Mouse (Mus musculus): ENCODE results near the gene Zdhhc6.
A peak's percentile ranks its signal among the peaks of the same experiment; 100 is the strongest.

Zdhhc6 gene

DNA sequence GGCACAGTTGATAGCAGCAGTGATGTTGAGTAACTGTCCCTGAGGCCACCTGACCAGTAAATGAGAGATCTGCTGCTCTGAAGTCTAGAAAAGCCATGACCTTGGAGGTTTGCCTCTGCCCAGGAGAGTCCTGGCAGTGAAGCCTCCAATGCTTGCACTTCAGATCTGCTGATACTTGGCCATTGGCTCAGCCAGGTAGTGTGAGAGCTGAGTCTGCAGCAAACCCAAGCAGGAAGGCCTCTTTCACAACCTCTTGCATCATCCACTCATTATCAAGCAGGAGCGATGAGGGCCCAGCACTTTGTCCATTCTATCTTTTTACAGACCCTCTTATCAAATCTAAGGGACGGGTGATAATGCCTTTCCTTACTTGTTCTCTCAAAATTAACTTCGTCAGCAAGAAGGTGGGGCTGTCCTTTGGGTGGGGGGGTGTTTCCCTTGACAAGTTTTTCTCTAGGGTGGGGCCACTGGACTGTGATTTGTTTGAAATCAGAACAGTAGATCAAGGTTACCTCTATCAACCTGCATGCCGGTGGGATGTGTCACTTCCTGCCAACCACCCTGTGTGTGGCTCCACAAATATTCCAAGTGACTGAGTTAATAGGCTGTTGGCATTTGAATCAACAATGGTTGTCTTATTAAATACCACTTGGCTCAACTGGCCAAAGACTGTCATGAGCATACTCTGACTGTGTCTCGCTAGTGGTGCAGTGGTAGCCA is 58.0 kb downstream of the Zdhhc6 start:
- DNase-seq (ENCODE audit: low spot score in 2 of 2), result no peak

DNA sequence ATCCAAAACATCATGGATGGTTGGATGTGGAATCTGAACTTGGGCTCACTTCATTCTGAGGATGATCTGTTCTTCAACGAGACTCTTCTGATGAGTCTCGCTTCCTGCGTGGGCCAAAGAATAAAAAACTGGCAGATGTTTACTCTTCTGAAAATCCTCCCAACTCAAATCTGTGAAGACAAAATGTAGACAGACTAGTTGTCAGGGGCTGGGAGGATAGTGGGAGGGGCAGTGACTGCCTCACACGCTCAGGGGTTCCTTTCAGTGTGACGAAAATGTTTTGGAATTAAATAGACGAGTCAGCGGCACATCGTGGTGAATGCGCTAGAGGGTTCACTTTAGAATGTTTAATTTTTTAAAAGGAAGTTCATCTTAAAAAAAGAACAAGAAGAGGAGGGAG is 59.7 kb downstream of the Zdhhc6 start:
- DNase-seq (ENCODE audit: low spot score in 2 of 2), result no peak

DNA sequence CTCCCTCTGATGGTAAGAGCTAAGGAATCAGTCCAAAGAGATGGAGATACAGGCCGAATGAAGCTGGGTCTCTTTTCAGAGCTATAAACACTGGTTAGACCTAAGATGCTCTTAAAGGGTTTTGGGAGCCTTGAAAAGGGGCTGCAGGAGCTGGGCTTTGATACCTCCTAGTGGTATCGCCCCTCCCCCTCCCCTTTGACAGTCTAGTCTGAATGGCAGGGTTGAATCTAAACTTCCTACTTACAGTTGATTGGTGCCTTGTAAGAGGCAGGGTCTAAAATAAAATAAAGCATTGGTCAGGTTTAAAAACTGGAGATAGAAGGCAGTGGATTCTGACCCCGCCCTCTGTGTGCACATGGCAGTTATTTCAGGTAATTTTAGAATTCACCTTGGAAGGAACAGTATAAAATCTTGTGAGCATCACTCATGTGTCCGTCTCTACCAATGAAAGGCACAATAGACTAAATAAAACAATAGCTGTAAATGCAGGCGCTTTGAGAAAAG is 61.3 kb downstream of the Zdhhc6 start:
- no peak for DNase-seq (ENCODE audit: low spot score in 2 of 2)

DNA sequence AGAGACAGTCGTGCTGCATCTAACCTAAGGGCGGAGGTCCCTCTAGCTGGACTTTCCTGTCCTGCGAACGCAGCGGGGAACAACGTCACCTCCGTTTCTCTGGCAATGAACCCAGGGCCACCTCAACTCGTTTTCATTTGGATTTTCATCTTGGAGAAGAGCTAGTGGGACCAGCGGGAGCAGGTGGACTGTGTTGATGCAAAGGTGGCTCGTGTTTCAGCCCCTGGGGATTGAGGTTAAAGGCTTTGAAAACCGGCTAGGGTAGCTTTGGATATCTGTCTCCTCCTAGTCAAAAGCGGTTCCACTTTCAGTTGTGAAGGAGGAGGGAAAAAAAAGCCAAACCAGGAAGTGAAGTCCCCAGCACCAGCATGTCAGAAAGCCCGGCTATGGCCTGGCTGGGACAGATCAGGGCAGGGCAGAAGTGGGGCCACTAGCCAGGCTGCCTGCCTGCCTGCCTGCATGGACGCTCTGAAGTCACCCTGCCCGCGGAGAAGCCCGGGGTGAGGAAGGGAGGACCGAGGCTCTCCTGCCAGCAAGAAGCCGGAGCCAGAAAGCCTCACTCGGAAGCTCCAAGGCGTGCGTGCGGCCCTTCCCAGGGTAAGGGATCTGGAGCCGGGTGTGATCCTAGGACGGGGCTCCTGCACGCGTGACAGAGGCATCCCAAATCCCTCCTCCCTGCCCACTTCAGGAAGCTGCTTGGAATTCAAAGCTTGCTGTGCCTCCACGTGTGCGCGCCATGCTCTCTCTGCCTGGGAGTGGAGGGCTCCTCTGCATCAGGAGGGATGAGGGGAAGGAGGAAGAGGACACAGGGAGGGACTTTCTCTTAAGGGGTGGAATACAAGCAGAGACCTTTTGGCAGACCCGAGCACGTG is 62.0 kb downstream of the Zdhhc6 start:
- DNase-seq (ENCODE audit: low spot score in 2 of 2), result peak in 1 of 2 experiments; percentile 39

DNA sequence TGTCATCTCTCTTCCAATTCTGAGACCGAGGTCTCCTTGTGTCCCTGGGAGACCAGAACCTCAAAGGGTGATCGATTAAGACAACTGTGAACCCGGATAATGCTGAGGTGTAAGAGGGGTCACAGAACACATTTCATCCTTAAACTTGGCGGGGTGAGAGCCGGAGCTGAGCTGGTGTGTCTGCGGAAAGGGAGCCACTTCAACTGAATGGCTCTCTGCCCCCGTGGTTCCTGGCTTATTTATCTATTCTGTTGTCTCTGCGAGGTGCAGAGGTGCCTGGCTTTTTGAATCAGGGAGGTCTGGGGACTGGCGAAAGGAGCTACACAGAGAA is 62.6 kb downstream of the Zdhhc6 start:
- DNase-seq (ENCODE audit: low spot score in 2 of 2), result no peak

DNA sequence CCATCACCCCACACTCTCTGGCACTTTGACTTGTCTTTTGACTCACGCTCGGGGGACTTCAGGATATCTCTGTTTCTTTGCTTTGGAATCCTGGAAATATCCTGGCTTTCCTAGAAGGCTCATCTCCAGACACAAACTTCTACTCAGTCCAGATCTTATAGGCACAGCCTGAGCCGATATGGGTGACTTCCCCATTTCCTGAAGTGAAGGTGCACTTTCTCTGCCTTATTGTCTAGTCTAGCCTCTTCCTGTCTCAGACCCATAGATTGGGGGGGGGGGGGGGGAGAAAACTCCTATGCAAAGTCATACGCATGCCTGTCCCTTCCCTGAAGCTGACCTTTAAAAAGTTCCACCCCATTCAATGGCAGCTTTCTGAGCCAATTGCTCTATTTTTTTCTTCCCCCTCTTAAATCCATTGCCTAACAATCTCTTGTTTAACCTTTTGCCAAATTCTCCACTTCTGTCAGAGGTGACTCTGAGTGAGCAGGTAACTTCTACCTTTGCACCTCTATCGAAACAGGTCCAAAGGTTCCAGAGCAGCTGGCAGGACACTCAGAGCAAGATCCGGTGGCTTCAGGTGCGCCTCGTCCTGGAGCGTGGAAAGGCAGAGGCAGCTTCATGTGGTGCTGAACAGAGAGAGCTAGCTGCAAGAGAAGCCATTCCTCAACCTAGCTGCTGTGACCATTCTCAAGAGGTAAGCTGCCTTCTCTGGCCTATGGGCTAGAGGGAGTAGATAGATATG is 64.3 kb downstream of the Zdhhc6 start, which contains the start of gene Acsl5:
TSS of gene Acsl5 (plus strand) at position 556 of the 742 bp plus-strand sequence.
- no peak for DNase-seq (ENCODE audit: low spot score in 2 of 2)

DNA sequence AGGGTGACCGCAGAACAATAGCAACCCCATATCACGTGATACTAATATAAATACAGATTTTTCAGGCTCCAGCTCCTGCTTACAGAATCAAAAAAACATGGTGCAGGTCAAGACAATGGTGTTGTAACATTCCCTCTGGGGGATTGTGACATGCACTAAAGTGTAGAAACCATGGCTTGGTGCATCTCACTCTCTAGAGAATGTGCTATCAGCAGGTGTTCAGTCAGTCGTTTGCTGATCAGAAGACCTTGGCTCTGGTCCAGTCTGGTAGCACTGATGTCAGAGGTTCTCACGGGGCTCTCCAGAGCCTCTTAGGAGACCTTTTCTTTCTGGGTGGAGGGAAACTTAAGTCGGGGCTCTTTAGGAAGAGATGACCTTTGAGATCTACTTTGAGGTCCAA is 65.4 kb downstream of the Zdhhc6 start:
- no peak for DNase-seq (ENCODE audit: low spot score in 2 of 2)

DNA sequence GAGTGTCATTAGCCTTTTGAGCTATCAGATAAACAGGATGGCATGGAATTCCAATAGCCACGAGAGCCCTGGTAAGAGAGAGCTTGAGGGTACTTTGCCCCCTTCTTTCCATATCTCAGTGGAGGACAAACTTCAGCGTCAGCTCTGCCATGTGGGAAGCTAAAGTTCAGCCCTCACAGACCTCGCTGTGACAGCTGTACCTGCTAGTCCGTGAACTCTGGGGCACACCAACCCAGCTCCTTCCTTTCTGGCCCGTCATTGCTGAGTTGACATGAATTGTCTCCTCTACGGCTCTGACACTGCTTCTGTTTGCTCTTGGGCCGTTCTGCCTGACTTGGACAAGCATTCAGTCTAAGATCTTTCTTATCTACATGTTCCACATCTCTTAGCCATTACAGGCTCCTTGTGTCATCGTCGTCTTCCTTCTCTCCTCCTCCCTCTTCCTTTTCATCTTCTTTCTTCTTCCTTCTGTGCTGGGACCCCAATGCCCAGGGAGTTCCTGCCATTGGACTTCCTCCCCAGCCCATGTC is 67.8 kb downstream of the Zdhhc6 start:
- DNase-seq (ENCODE audit: low spot score in 2 of 2), result no peak

DNA sequence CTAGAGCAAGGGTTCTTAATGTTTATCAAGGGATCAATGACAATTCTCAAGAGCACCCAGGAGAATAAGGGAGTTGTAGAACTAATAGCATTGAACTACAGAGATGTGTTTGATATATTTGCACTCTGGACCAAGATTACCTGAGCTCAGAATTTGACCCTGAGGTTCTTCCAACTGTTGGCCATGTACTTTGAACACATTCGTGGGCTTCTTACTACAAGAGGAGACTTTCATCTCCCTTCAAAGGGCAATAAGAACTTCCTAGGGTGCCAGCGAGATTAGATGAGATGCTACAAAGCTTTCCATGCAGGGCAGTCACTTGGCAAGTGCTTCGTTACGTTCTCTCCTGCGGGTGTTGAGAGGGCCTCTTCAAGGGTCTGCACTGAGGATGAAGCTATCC is 68.3 kb downstream of the Zdhhc6 start:
- no peak for DNase-seq (ENCODE audit: low spot score in 2 of 2)

DNA sequence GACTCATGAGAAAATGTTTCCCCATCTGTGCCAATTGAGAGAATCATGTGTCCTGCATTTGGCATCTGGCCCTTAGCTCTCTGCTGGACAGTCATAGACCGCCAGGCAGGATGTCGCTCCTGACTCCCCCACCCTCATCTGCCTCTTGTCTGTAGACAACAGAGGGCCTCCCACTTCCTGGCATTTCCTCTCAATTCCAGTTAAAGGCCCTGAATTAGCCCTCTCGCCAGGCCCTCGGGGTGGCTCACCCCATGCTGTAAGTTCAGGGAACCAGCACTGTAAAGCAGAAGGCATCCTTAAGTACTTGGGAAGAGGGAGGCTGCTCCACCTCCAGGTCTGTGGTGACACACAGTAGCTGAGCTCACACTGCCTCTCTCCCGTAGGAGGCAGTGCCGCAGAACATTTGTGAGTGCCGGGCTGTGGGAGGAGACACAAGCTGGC is 71.0 kb downstream of the Zdhhc6 start:
- DNase-seq (ENCODE audit: low spot score in 2 of 2), result peak in 1 of 2 experiments; percentile 29

DNA sequence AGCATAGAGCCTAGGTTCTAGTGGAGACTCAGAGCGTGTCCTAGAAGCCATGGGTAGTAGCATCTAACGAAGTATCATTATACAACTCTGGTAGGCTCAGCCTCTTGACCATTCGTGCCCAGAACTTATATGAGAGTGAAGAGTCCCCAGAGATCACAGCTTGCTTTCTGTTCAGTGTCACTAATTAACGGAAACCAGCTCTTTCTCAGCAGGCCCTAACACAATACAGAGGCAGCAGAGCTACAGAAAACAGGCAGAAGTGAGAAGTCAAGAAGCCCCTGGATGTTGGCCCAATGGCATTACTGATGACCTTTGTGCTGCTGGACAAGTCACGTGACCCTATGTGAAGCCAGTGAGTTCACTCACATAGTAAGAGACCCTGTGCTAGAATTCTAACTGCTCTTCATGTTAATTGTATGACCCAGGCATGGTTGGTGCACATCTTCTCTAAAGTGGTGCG is 74.6 kb downstream of the Zdhhc6 start, which contains the start of gene Gucy2g:
TSS of gene Gucy2g (minus strand) at position 51 of the 460 bp plus-strand sequence.
- no peak for DNase-seq (ENCODE audit: low spot score in 2 of 2)

DNA sequence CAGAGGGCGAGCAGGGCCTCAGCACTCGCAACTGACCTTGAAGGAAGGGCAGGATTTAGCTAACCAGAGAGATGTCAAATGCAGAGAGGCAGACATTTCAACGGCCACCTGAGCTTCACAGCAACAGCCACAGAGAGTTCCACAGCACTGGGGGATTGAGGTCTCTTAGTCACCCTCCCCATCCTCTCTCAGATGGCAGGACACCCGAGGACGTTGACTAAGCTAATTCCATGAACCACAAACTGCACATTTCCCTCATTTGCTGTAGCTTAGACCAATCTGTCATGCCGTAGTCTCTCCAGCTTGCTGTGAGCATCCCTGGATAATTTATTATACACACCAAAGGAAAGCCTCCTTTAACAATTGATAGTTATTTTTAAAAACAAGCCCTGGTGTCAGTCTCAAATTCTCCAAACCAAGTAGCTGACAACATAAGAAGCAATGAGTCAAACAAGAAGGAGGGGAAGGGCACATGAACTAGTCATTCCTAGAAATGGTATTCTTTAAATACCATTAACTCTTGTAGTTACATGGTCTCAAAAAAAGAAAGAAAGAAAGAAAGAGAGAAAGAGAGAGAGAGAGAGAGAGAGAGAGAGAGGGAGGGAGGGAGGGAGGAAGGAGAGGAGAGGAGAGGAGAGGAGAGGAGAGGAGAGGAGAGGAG is 75.9 kb downstream of the Zdhhc6 start:
- no peak for DNase-seq (ENCODE audit: low spot score in 2 of 2)

DNA sequence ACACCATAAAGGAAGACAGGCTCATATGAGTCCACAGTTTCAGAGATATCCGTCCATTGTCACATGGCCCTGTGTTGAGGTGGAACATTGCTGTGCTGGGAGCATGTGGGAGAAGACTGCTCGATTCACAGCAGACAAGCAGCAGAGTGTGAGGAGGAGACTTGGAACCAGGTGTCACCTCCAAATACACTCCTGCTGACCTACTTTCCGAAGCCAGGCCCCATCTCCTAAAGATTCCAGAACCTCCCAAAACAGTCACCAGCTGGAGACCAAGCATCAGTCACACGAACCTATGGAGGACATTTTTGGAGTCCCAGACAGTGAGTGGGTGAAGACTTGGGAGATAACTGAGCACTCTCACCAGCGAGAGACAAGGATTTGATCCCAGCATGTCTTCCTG is 79.3 kb downstream of the Zdhhc6 start:
- no peak for DNase-seq (ENCODE audit: low spot score in 2 of 2)

DNA sequence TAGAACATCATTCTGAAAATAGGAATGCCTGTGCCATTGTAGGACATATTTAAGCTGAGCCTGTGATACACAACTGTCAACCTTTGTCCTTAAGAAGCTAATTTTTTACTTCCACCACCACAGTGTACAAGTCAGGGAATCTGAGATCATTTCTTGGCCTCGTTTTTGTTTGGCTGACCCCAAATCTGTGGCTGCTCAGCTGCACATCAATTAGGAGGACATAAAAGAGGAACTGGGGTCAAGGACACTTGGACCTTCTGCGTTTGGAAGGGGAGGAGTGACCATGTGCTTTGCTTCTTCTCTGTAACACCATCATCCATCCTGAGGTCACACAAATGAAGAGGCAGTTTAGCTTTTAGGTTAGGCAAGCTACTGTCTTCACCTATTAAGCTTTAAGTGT is 79.8 kb downstream of the Zdhhc6 start:
- no peak for DNase-seq (ENCODE audit: low spot score in 2 of 2)

DNA sequence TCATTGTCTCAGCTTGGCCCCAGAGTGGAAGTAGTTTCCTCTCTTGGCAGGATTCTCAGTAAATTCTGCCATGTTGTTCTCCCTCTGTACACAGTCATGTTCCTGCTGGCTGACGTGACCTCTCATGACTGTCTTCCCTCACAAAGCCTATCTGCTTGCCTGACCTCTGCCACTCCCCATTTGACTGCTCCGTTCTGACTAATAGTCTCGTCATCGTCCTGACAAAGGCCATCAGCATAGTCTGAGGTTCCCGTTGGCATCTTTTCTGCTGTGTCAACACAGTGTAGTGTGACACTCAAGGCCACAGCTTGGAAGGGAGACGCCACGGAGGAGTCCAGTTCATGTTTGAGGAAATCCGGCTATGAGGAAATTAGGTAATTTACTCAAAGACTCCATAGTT is 83.7 kb downstream of the Zdhhc6 start:
- no peak for DNase-seq (ENCODE audit: low spot score in 2 of 2)

DNA sequence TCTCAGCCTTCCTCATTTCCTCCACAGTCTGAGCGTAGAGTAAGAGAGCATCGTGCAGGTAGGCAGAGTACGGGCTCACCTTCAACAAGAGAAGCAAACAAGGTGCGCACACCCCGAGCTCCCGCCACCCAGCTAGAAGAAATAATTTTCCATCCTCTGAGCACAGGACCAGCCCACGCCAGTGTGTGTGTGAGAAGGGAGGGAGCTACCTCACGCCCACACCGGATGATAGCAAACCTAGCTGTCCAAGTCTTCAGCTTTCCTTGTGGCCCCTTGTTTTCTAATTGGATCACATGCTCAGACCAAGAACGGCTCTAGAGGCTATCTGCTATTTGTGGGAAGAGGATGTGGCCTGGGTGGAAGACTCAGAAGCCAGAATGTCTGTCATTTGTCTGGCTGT is 84.8 kb downstream of the Zdhhc6 start:
- no peak for DNase-seq (ENCODE audit: low spot score in 2 of 2)

DNA sequence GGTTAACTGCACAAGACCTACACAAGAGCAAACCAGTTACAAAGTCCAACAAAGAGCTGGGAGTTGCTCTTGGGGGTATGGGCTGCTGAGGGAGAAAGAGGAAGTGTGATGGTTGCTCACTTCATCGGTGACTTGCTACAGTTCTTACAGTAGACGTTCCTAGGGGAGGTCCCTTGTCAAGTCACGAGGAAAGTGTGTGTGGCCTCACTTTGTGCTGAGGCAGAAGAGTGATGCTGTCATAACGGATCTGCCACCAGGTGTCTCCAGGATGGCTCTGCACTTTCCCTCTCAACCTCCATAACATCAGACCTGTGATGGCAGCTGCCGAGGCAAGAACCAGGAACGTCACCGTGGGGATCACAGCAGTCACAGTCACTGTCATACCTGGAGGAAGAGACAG is 88.7 kb downstream of the Zdhhc6 start:
- DNase-seq (ENCODE audit: low spot score in 2 of 2), result no peak

DNA sequence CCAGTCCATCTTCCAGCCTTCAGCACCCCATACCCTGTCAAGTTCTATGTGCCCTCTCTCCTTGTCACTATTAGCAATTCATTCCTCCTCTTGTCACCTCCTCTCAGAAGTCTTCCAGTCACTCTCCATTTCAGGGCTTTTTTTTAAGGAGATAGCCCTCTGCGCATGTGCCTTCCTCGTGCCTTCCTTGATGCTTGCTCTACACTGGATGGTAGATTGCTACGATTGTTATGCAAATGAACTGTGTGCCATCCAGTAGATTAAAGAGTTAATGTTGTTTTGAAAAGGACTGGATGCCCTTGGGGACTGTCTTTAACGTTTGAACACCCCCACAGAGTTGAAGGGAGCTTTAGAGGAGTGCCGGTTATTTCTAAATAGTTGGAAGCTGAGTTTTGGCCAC is 89.2 kb downstream of the Zdhhc6 start:
- DNase-seq (ENCODE audit: low spot score in 2 of 2), result no peak

DNA sequence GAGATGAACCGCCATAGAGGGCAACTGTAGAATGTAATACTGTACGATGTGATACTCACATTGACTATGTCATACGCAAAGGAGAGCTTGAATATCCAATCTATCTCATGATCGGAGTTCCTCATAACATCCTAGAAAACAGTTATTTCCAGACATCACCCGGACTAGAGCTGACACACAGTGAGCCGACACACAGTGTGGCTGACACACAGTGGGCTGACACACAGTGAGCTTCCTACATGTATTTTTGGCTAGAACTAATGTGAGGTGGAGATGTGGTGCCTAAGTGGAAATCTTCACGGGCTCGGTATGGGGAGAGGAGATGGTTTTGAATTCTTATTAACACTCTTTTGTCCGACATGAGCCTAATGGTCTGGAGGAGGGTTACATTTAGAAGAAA is 93.6 kb downstream of the Zdhhc6 start:
- no peak for DNase-seq (ENCODE audit: low spot score in 2 of 2)

Measured in urinary bladder, postnatal 4 days (tissue).